ENCODE assay signal across 9 mouse cellular contexts in the genomic region with DNA sequence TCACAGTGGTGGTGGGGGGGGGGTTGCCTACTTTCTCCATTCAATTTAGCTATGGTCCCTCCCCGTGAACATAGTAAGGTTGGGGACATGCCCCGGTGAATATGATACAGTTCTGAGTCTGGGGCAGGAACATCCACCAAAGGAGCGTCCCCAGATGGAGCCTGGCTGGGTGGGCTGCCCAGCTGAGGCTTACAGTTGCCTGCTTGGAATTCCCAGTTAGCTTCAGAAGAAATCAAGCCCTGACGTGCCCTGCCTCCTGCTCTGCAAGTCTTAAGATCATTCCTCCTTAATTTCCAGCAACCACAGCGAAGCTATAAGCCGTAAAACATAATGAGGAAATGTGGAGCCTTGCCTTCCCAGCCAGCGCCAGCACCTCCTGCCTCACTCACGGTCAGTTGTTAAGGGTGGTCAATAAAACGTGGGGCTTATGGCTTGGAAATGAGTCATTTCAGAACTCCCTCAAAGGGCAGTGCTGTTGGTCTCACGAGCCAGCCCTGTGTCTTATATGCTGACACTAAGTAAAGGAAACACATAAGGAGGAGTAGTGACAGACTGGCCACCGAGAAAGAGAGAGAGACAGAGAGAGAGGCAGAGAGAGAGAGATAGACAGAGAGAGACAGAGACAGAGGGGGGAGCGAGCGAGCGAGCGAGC. TPM values are rescaled to one million over a fixed set of nuclear protein-coding genes. Genes with fewer than 3 reads are reported as not detected.
A peak's percentile ranks its signal among the peaks of the same experiment; 100 is the strongest.
DNase-seq lines count a peak whose midpoint lies in the region; ATAC-seq and TF ChIP-seq lines count a peak whose summit lies in the region.
"Had no signal": no experiment of that assay in that cellular context is flagged by ENCODE, and none has a peak within 500 bp of the region (broad histone marks: within the 10 kb centered on the region; RNA-seq: fewer than 3 reads in every experiment).

No protein-coding gene starts in this region.

- H3K4me3 ChIP-seq in left cerebral cortex, adult 2 months: no peak overlapping the region; the same call in 1 of the 2 replicates
- peak overlapping the region; percentile 57 for H3K4me3 ChIP-seq in embryonic facial prominence, embryonic 14.5 days (ENCODE audit: low read depth, low read length)
- H3K4me3 ChIP-seq in intestine, embryonic 15.5 days (replicated peaks): peak overlapping the region; percentile 68
- H3K4me3 ChIP-seq in neural tube, embryonic 13.5 days: peak overlapping the region; percentile 69

- H3K4me1 ChIP-seq in embryonic facial prominence, embryonic 14.5 days (ENCODE audit: control insufficient read depth, insufficient read depth, low read length): peaks cover 20% of the 10 kb centered on the region
- peaks cover 54% of the 10 kb centered on the region for H3K4me1 ChIP-seq in intestine, embryonic 15.5 days (replicated peaks)
- peaks cover 93% of the 10 kb centered on the region for H3K4me1 ChIP-seq in neural tube, embryonic 13.5 days (replicated peaks)

- ATAC-seq in embryonic facial prominence, embryonic 14.5 days (ENCODE audit: low read depth): no peak
- no peak for ATAC-seq in intestine, embryonic 15.5 days
- no peak for ATAC-seq in neural tube, embryonic 13.5 days (ENCODE audit: low read depth)

- H3K9me3 ChIP-seq in embryonic facial prominence, embryonic 14.5 days (ENCODE audit: control insufficient read depth, low read length): no peaks in the 10 kb centered on the region
- no peaks in the 10 kb centered on the region for H3K9me3 ChIP-seq in intestine, embryonic 15.5 days
- H3K9me3 ChIP-seq in neural tube, embryonic 13.5 days: no peaks in the 10 kb centered on the region

- peaks cover 69% of the 10 kb centered on the region for H3K27me3 ChIP-seq in embryonic facial prominence, embryonic 14.5 days (replicated peaks; ENCODE audit: control insufficient read depth, insufficient read depth, low read length)
- peaks cover 33% of the 10 kb centered on the region for H3K27me3 ChIP-seq in intestine, embryonic 15.5 days (replicated peaks)
- no peaks in the 10 kb centered on the region for H3K27me3 ChIP-seq in neural tube, embryonic 13.5 days

- H3K9ac ChIP-seq in embryonic facial prominence, embryonic 14.5 days (ENCODE audit: low read depth, low read length): no peak overlapping the region
- no peak overlapping the region for H3K9ac ChIP-seq in intestine, embryonic 15.5 days
- peak overlapping the region; percentile 63 for H3K9ac ChIP-seq in neural tube, embryonic 13.5 days

- intact Hi-C loops in left cerebral cortex, adult 2 months (cut with DNase I): no loop called here

- H3K36me3 ChIP-seq in embryonic facial prominence, embryonic 14.5 days (ENCODE audit: control insufficient read depth, insufficient read depth, low read length): no peaks in the 10 kb centered on the region
- H3K36me3 ChIP-seq in intestine, embryonic 15.5 days: no peaks in the 10 kb centered on the region
- H3K36me3 ChIP-seq in neural tube, embryonic 13.5 days: no peaks in the 10 kb centered on the region

- 47% methylated on average over 15 of the region's 15 CpGs for WGBS in embryonic facial prominence, embryonic 14.5 days
- WGBS in intestine, embryonic 15.5 days: 34% methylated on average over 15 of the region's 15 CpGs
- 14% methylated on average over 15 of the region's 15 CpGs for WGBS in neural tube, embryonic 13.5 days

- peak overlapping the region; percentile 85 for H3K4me2 ChIP-seq in embryonic facial prominence, embryonic 14.5 days (ENCODE audit: low read depth, low read length)
- peak overlapping the region; percentile 91 for H3K4me2 ChIP-seq in intestine, embryonic 15.5 days (replicated peaks)
- H3K4me2 ChIP-seq in neural tube, embryonic 13.5 days: peak overlapping the region; percentile 79

- no peak for TF ChIP-seq CTCF in left cerebral cortex, adult 2 months (IDR thresholded peaks at IDR 0.05)

- H3K27ac ChIP-seq in left cerebral cortex, adult 2 months: peak overlapping the region; percentile 56
- H3K27ac ChIP-seq in embryonic facial prominence, embryonic 14.5 days (replicated peaks; ENCODE audit: low read depth, low read length): peak overlapping the region; percentile 13; the same call in 1 of the 2 replicates
- peak overlapping the region; percentile 72 for H3K27ac ChIP-seq in intestine, embryonic 15.5 days
- H3K27ac ChIP-seq in neural tube, embryonic 13.5 days (replicated peaks): peak overlapping the region; percentile 91

- no peak for DNase-seq in left cerebral cortex, adult 2 months (ENCODE audit: extremely low spot score in 1 of 2, low spot score in 2 of 2)
- no peak for DNase-seq in left cerebral cortex, adult 18-20 months (ENCODE audit: low spot score in 2 of 2)
- DNase-seq in embryonic facial prominence, embryonic 14.5 days (ENCODE audit: low spot score): no peak
- DNase-seq in ovary, postnatal 10 days (ENCODE audit: low spot score): no peak
- no peak for DNase-seq in adrenal gland, postnatal 14 days
- DNase-seq in adrenal gland, adult (ENCODE audit: inconsistent age in 2 of 2, low spot score in 1 of 2): no peak

RNA-seq across cellular contexts. Expression of gene Nrarp, which starts 0.9 kb away (rescaled TPM):
- 10 to 100 TPM; 20.2 to 21.7 TPM for total RNA-seq in left cerebral cortex, adult 2 months (2021)
- total RNA-seq in left cerebral cortex, adult 18-20 months (2021): 10 to 100 TPM; 19.2 to 23.9 TPM
- 16.5 and 20.9 TPM in 2 replicates for polyA plus RNA-seq in embryonic facial prominence, embryonic 14.5 days (2014; fragmentation: Nextera tagmentation; extraction: Ambion mirVana)
- 14.3 and 19.3 TPM in 2 replicates for polyA plus RNA-seq in intestine, embryonic 15.5 days (2015; fragmentation: Nextera tagmentation; extraction: Ambion mirVana)
- polyA plus RNA-seq in neural tube, embryonic 13.5 days (2015; fragmentation: Nextera tagmentation; extraction: Ambion mirVana): 25.5 and 27.9 TPM in 2 replicates
- total RNA-seq in adrenal gland, postnatal 14 days (2021): 8.7 and 9.5 TPM in 2 replicates

RNA-seq across cellular contexts. Expression of gene Tor4a, which starts 17.0 kb away (rescaled TPM):
- total RNA-seq in left cerebral cortex, adult 2 months (2021): 1 to 10 TPM; 2.0 to 2.2 TPM
- 1 to 10 TPM; 2.2 to 2.5 TPM for total RNA-seq in left cerebral cortex, adult 18-20 months (2021)
- polyA plus RNA-seq in embryonic facial prominence, embryonic 14.5 days (2014; fragmentation: Nextera tagmentation; extraction: Ambion mirVana): 7.5 and 7.8 TPM in 2 replicates
- polyA plus RNA-seq in intestine, embryonic 15.5 days (2015; fragmentation: Nextera tagmentation; extraction: Ambion mirVana): 16.4 and 18.5 TPM in 2 replicates
- polyA plus RNA-seq in neural tube, embryonic 13.5 days (2015; fragmentation: Nextera tagmentation; extraction: Ambion mirVana): 1.2 and 1.4 TPM in 2 replicates
- 13.9 and 21.3 TPM in 2 replicates for total RNA-seq in adrenal gland, postnatal 14 days (2021)

RNA-seq across cellular contexts. Expression of gene Nelfb, which starts 31.6 kb away (rescaled TPM):
- 10 to 100 TPM; 53.4 to 64.3 TPM for total RNA-seq in left cerebral cortex, adult 2 months (2021)
- total RNA-seq in left cerebral cortex, adult 18-20 months (2021): 10 to 100 TPM; 62.1 to 68.6 TPM
- 76.8 and 94.4 TPM in 2 replicates for polyA plus RNA-seq in embryonic facial prominence, embryonic 14.5 days (2014; fragmentation: Nextera tagmentation; extraction: Ambion mirVana)
- polyA plus RNA-seq in intestine, embryonic 15.5 days (2015; fragmentation: Nextera tagmentation; extraction: Ambion mirVana): 94.8 and 106 TPM in 2 replicates
- 95.1 and 99.9 TPM in 2 replicates for polyA plus RNA-seq in neural tube, embryonic 13.5 days (2015; fragmentation: Nextera tagmentation; extraction: Ambion mirVana)
- total RNA-seq in adrenal gland, postnatal 14 days (2021): 41.6 and 47.1 TPM in 2 replicates

RNA-seq across cellular contexts. Expression of gene Stpg3, which starts 34.7 kb away (rescaled TPM):
- total RNA-seq in left cerebral cortex, adult 2 months (2021): not detected
- under 1 TPM; 0.37 to 0.40 TPM for total RNA-seq in left cerebral cortex, adult 18-20 months (2021)
- not detected in 2 replicates for polyA plus RNA-seq in embryonic facial prominence, embryonic 14.5 days (2014; fragmentation: Nextera tagmentation; extraction: Ambion mirVana)
- not detected in 2 replicates for polyA plus RNA-seq in intestine, embryonic 15.5 days (2015; fragmentation: Nextera tagmentation; extraction: Ambion mirVana)
- polyA plus RNA-seq in neural tube, embryonic 13.5 days (2015; fragmentation: Nextera tagmentation; extraction: Ambion mirVana): 0.15 TPM in 1 of 2 replicates, not detected in the other
- total RNA-seq in adrenal gland, postnatal 14 days (2021): not detected in 2 replicates
- total RNA-seq: hematopoietic stem cell, adult 5-6 weeks had no signal

RNA-seq across cellular contexts. Expression of gene Fam166a, which starts 38.9 kb away (rescaled TPM):
- total RNA-seq in left cerebral cortex, adult 2 months (2021): not detected
- not detected for total RNA-seq in left cerebral cortex, adult 18-20 months (2021)
- polyA plus RNA-seq in embryonic facial prominence, embryonic 14.5 days (2014; fragmentation: Nextera tagmentation; extraction: Ambion mirVana): not detected in 2 replicates
- not detected in 2 replicates for polyA plus RNA-seq in intestine, embryonic 15.5 days (2015; fragmentation: Nextera tagmentation; extraction: Ambion mirVana)
- 0.89 TPM in 1 of 2 replicates, not detected in the other for polyA plus RNA-seq in neural tube, embryonic 13.5 days (2015; fragmentation: Nextera tagmentation; extraction: Ambion mirVana)
- not detected in 2 replicates for total RNA-seq in adrenal gland, postnatal 14 days (2021)
- total RNA-seq: hematopoietic stem cell, adult 5-6 weeks had no signal

Comparison
In these comparisons a context has a peak if more than half of its experiments do, and no peak if none do; other contexts are left out.
1. H3K27ac ChIP-seq: peak in every context shown above with its lines; median percentile 91 in neural tube, embryonic 13.5 days; 72 in intestine, embryonic 15.5 days; 56 in left cerebral cortex, adult 2 months; 13 in embryonic facial prominence, embryonic 14.5 days.